Mouse (Mus musculus): Measurements from ENCODE around the gene Enthd1. TPM values are rescaled to one million over a fixed set of nuclear protein-coding genes. Genes with fewer than 3 reads are reported as not detected.
"Not testable (repeated sequence)": the region's sequence is repeated elsewhere in the genome, so short reads cannot be mapped to it uniquely, and the experiment has no call there.

Enthd1 gene
- polyA plus RNA-seq, 1 experiment from 2014 or later: not detected

- no peak overlapping the region for H3K4me3 ChIP-seq
- WGBS: 97% methylated on average over 5 of the region's 5 CpGs
These were observed 25.7 kb upstream of the Enthd1 start for GRCm38 (mm10) chr15:80590641-80591040.

DNA sequence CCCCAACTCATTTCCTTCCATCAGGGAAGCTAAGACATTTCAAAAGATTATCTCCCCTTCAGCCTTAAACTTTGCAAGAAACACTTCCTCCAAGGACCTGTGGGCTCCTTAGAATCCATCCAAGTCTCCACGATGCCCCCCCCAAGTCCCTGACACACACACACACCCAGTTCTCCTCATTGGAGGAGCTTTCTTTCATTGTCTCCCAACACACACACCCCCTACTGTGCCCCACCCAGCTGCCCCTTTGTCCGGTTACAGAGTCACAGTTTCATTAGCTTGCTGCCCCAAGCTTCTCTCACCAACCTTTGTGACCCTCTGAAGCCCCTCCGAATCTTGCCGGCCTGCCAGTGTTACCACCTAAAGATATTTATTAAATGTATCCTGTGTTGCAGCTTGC, 21.3 kb upstream of the Enthd1 start:
- no peaks in the 10 kb centered on the region for H3K9me3 ChIP-seq (replicated peaks)
- no peak overlapping the region for H3K27ac ChIP-seq
- 0 out of 2 replicates have a peak, but pooled peaks cover 2% of the 10 kb centered on the region for H3K4me1 ChIP-seq
- no peaks in the 10 kb centered on the region for H3K36me3 ChIP-seq
- H3K27me3 ChIP-seq (ENCODE audit: low read depth, poor library complexity, severe bottlenecking): peaks cover 33% of the 10 kb centered on the region
- DNase-seq (ENCODE audit: low spot score): no peak
- no peak overlapping the region for H3K4me3 ChIP-seq
- WGBS: 57% methylated on average over 4 of the region's 4 CpGs

More at GRCm38 (mm10) chr15:80590641-80591040, 25.7 kb upstream of the Enthd1 start:
- DNase-seq (ENCODE audit: low spot score): no peak
- H3K4me1 ChIP-seq: peaks cover 15% of the 10 kb centered on the region
- peaks cover 8% of the 10 kb centered on the region; the same call in 1 of the 2 replicates for H3K27me3 ChIP-seq (ENCODE audit: low read depth, poor library complexity, severe bottlenecking)
- H3K36me3 ChIP-seq: no peaks in the 10 kb centered on the region
- no peak overlapping the region for H3K27ac ChIP-seq
- H3K9me3 ChIP-seq (replicated peaks): no peaks in the 10 kb centered on the region

- Histone ChIP-seq H3K27ac (no peak overlapping the region), H3K4me3 (no peak overlapping the region), H3K27me3 (ENCODE audit: low read depth, poor library complexity, severe bottlenecking) (peaks cover 58% of the 10 kb centered on the region), H3K4me1 (0 out of 2 replicates have a peak, but pooled peaks cover 2% of the 10 kb centered on the region), H3K36me3 (no peaks in the 10 kb centered on the region), H3K9me3 (replicated peaks) (no peaks in the 10 kb centered on the region)
- WGBS: 77% methylated on average over 20 of the region's 20 CpGs
- DNase-seq (ENCODE audit: low spot score): no peak
These were observed 17.9 kb upstream of the Enthd1 start for GRCm38 (mm10) chr15:80582581-80583495.

GRCm38 (mm10) chr15:80580585-80580984, 15.6 kb upstream of the Enthd1 start:
- 69% methylated on average over 1 of the region's 1 CpGs for WGBS
- not testable (repeated sequence) for H3K4me1 ChIP-seq; H3K36me3 ChIP-seq; H3K27ac ChIP-seq; DNase-seq (ENCODE audit: low spot score); H3K4me3 ChIP-seq; H3K9me3 ChIP-seq (replicated peaks)
- H3K27me3 ChIP-seq (ENCODE audit: low read depth, poor library complexity, severe bottlenecking): peaks cover 72% of the 10 kb centered on the region

- Histone ChIP-seq H3K4me1 (no peaks in the 10 kb centered on the region), H3K4me3 (no peak overlapping the region), H3K9me3 (replicated peaks) (no peaks in the 10 kb centered on the region), H3K27ac (no peak overlapping the region), H3K36me3 (no peaks in the 10 kb centered on the region), H3K27me3 (ENCODE audit: low read depth, poor library complexity, severe bottlenecking) (peaks cover 68% of the 10 kb centered on the region)
- 51% methylated on average over 3 of the region's 3 CpGs for WGBS
- no peak for DNase-seq (ENCODE audit: low spot score)
These were observed 14.2 kb upstream of the Enthd1 start for GRCm38 (mm10) chr15:80579121-80579520.

GRCm38 (mm10) chr15:80577166-80577960, 12.4 kb upstream of the Enthd1 start:
- Histone ChIP-seq H3K4me3 (no peak overlapping the region), H3K27me3 (ENCODE audit: low read depth, poor library complexity, severe bottlenecking) (peaks cover 78% of the 10 kb centered on the region), H3K36me3 (no peaks in the 10 kb centered on the region), H3K27ac (no peak overlapping the region), H3K9me3 (replicated peaks) (no peaks in the 10 kb centered on the region), H3K4me1 (no peaks in the 10 kb centered on the region)
- no peak for DNase-seq (ENCODE audit: low spot score)
- WGBS: 24% methylated on average over 22 of the region's 22 CpGs

DNA sequence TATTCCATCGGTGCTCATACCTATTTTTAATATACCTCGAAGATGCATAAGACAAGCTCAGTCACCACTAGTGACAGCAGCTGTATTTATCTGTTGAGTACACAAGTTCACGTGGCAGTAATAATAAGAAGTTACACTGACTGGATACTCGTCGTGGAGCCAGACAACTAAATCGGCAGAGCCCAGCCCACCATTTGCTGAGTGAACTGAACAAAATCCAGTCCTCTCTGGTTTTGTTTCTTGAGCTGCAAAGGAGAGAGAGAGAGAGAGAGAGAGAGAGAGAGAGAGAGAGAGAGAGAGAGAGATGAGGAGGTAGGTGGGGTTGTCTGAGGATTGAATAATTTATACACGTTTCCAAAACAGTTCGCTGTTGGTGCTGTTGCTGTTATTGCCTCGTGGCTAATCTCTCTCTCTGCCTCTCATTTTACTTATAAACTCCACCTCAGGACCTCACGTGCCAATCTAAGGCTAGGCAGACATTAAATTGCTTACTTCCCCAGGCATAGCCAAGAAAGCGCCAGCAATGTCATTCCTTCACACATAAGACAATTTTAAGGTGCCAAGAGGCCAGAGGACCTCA, 11.5 kb upstream of the Enthd1 start:
- 83% methylated on average over 11 of the region's 11 CpGs for WGBS
- Histone ChIP-seq H3K36me3 (no peaks in the 10 kb centered on the region), H3K4me1 (no peaks in the 10 kb centered on the region), H3K4me3 (no peak overlapping the region), H3K9me3 (replicated peaks) (no peaks in the 10 kb centered on the region), H3K27ac (no peak overlapping the region), H3K27me3 (ENCODE audit: low read depth, poor library complexity, severe bottlenecking) (peaks cover 77% of the 10 kb centered on the region)
- no peak for DNase-seq (ENCODE audit: low spot score)

GRCm38 (mm10) chr15:80575817-80576370, 10.9 kb upstream of the Enthd1 start:
- H3K27me3 ChIP-seq (ENCODE audit: low read depth, poor library complexity, severe bottlenecking): peaks cover 75% of the 10 kb centered on the region
- H3K4me1 ChIP-seq: no peaks in the 10 kb centered on the region
- 93% methylated on average over 13 of the region's 13 CpGs for WGBS
- H3K9me3 ChIP-seq (replicated peaks): no peaks in the 10 kb centered on the region
- no peak for DNase-seq (ENCODE audit: low spot score)
- no peak overlapping the region for H3K27ac ChIP-seq
- no peak overlapping the region for H3K4me3 ChIP-seq
- H3K36me3 ChIP-seq: no peaks in the 10 kb centered on the region

- H3K27me3 ChIP-seq (ENCODE audit: low read depth, poor library complexity, severe bottlenecking): peaks cover 77% of the 10 kb centered on the region
- WGBS: 94% methylated on average over 17 of the region's 17 CpGs
- no peak overlapping the region for H3K27ac ChIP-seq
- no peaks in the 10 kb centered on the region for H3K36me3 ChIP-seq
- H3K9me3 ChIP-seq (replicated peaks): no peaks in the 10 kb centered on the region
- no peak for DNase-seq (ENCODE audit: low spot score)
- no peaks in the 10 kb centered on the region for H3K4me1 ChIP-seq
- no peak overlapping the region for H3K4me3 ChIP-seq
These were observed 9.5 kb upstream of the Enthd1 start for GRCm38 (mm10) chr15:80574211-80575040.

GRCm38 (mm10) chr15:80572811-80573520, 8.0 kb upstream of the Enthd1 start:
- DNase-seq (ENCODE audit: low spot score): no peak
- no peak overlapping the region for H3K27ac ChIP-seq
- H3K4me1 ChIP-seq: no peaks in the 10 kb centered on the region
- H3K4me3 ChIP-seq: no peak overlapping the region
- H3K9me3 ChIP-seq (replicated peaks): no peaks in the 10 kb centered on the region
- WGBS: 83% methylated on average over 9 of the region's 9 CpGs
- no peaks in the 10 kb centered on the region for H3K36me3 ChIP-seq
- peaks cover 67% of the 10 kb centered on the region for H3K27me3 ChIP-seq (ENCODE audit: low read depth, poor library complexity, severe bottlenecking)

DNA sequence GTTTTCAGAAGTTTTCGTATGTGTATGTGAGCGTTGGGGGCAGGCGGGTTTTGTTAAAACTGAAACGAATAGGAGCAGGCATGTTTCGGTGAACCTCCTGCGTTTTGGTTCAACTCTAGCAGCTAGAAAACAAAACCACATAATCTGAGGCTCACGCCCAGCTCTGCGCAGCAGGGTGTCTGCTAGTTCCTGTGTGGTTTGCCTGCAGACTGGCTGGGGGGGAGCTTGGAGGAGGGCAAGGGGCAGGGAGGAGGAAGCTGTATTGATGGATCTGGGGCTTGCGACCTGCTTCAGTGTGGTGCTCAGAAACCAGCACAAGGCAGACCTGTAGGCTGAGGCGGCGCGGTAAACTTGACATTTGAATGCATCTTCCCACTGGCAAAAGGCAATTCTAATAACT, 7.3 kb upstream of the Enthd1 start, which contains the start of gene Grap2:
Gene Grap2, plus strand, starts transcription at position 304 of the 400 bp plus-strand sequence.
- 58% methylated on average over 12 of the region's 12 CpGs for WGBS
- DNase-seq (ENCODE audit: low spot score): no peak
- Histone ChIP-seq H3K4me3 (no peak within 1 kb of the TSS), H3K9me3 (replicated peaks) (no peaks in the 10 kb centered on the region), H3K27me3 (ENCODE audit: low read depth, poor library complexity, severe bottlenecking) (peaks cover 61% of the 10 kb centered on the region), H3K36me3 (no peaks in the 10 kb centered on the region), H3K4me1 (no peaks in the 10 kb centered on the region), H3K27ac (no peak within 1 kb of the TSS)

Data from limb, embryonic 10.5 days (tissue).